Mouse (Mus musculus): ENCODE measurements around the gene Mfsd4b1. TPM values are rescaled to one million over a fixed set of nuclear protein-coding genes. Genes with fewer than 3 reads are reported as not detected.

Mfsd4b1 gene
- polyA plus RNA-seq, 1 experiment from 2014 or later = 0.09 TPM

DNA sequence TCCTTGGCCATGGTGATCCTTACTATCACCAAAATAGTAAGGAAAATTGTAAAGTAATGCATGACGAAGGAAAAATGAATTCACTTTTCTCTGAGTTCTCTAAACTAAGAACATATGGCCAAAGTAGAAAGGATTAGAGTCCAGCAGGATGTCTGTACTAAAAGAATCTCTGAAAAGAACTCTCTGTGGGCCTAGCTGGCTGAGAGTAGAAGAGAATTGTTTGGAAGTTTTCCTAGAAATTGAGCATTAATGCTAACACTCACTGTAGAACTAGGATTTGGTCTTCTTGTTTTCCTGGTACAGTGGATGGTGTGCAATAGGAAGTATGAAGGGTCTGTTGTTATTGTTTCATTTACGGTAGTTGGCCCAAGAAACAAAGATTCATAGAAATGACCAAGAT, 69.9 kb downstream of the Mfsd4b1 start:
- no peaks in the 10 kb centered on the region for H3K36me3 ChIP-seq
- no peak overlapping the region for H3K27ac ChIP-seq
- no peaks in the 10 kb centered on the region for H3K9me3 ChIP-seq
- no peaks in the 10 kb centered on the region for H3K4me1 ChIP-seq
- H3K9ac ChIP-seq = no peak overlapping the region
- 74% methylated on average over 2 of the region's 2 CpGs for WGBS
- H3K4me2 ChIP-seq = no peak overlapping the region
- ATAC-seq (ENCODE audit: insufficient read depth, low FRiP score, low read depth) = no peak
- H3K4me3 ChIP-seq (replicated peaks) = no peak overlapping the region
- H3K27me3 ChIP-seq (replicated peaks) = no peaks in the 10 kb centered on the region

Other genes starting within 250 kb of the Mfsd4b1 start
- gene Mfsd4b4, start 126.0 kb downstream of the Mfsd4b1 start, polyA plus RNA-seq (2015; fragmentation: Nextera tagmentation; extraction: Ambion mirVana) = 3.6 and 4.8 TPM in 2 replicates
- 0.19 and 0.23 TPM in 2 replicates for gene Mfsd4b2, start 98.3 kb downstream of the Mfsd4b1 start, polyA plus RNA-seq (2015; fragmentation: Nextera tagmentation; extraction: Ambion mirVana)
- 1.1 and 1.5 TPM in 2 replicates for gene Mfsd4b3, start 65.1 kb downstream of the Mfsd4b1 start, polyA plus RNA-seq (2015; fragmentation: Nextera tagmentation; extraction: Ambion mirVana)
- gene Mfsd4b5, start 38.6 kb downstream of the Mfsd4b1 start, polyA plus RNA-seq (2015; fragmentation: Nextera tagmentation; extraction: Ambion mirVana) = 0.04 and 0.08 TPM in 2 replicates
- gene Slc16a10, start 117.0 kb upstream of the Mfsd4b1 start, polyA plus RNA-seq (2015; fragmentation: Nextera tagmentation; extraction: Ambion mirVana) = 16.5 and 17.0 TPM in 2 replicates
- gene Rpf2, start 221.8 kb upstream of the Mfsd4b1 start, polyA plus RNA-seq (2015; fragmentation: Nextera tagmentation; extraction: Ambion mirVana) = 63.1 and 65.6 TPM in 2 replicates
- 88.9 and 92.0 TPM in 2 replicates for gene Gtf3c6, start 232.8 kb upstream of the Mfsd4b1 start, polyA plus RNA-seq (2015; fragmentation: Nextera tagmentation; extraction: Ambion mirVana)